Mouse (Mus musculus) R1 (cell line): ENCODE results near the gene Ccr5.
"Not testable (repeated sequence)": the region's sequence is repeated elsewhere in the genome, so short reads cannot be mapped to it uniquely, and the experiment has no call there.

Experiments
- DNase-seq: peaks from one replicate; pipeline ENCODE4 v3.0.0-alpha.2; 2018; ENCODE audit warnings: low read depth, low spot score

Gene Ccr5

DNA sequence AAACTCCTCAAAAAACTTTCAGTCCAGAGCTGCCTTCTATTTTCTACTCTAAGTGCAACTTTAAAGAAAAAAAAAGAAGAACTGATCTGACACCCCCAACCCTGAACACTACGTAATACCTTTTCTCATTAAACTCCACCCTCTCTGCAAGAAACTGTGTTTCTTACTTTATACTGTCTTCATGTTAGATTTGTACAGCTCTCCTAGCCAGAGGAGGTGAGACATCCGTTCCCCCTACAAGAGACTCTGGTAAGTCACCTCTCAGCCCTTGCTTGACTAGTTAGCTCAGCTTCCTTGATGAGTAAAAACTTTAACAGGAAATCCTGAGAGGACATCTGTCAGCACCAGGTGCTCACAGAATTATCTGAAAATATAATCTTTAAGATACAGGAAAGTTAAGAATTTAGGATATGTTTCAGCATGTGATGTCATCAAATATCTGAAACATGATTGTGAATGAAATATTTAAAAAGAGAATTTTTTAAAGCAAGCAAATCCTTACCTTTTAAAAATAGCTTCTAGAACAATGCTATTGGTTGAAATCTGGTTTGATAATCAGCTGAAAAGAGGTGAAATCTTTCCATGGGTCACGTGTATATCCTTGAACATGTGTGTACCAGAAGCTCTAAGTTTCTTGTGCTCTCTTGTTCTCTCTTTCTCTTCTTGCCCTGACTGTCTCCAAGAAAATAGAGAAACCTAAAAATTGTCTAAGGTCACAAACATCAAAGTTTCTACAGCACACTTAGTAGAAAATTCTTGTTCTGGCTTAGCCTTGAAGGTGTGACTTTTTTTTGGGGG lies at the start of gene Ccr5:
Gene Ccr5, plus strand, starts transcription at position 157 of the 798 bp plus-strand sequence.
- no peak for DNase-seq

DNA sequence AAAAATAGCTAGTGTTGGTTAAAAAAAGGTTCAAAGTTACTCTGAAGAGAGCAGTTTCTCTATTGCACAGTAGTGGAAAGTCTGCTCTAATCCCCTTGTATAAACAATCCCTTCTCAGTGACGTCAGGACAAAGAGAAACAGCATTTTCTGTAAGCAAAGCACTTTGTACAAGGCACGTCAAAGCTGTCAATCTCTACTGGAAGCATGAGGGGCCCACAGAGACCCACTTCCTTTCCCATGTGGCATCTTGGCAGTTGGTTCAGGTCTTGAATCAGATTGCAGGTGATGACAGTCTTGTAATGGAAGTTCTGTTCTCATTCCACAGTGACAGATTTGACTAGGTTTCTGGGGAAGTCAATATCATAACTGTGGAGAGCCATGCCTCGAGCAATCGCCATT lies 41.5 kb upstream of the Ccr5 start:
- no peak for DNase-seq

DNA sequence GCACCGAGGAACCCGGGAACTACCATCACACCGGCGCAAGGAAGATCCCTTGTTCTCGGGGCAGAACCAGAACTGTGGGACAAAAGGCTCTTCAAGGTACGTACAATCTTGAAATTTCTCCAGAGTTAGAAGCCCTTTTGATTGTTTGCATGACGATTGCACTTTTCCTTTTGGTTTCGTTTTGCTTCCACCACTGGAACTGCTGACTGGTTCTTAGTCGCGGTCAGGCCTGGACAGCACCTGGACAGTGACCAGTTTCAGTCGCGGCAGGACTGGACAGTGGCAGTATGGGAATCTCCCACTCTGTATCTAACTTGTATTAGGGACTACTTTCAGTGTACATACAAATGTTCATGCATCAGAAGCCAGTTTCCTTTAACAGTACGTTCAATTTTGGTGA lies 40.9 kb upstream of the Ccr5 start:
- DNase-seq, result not testable (repeated sequence)

DNA sequence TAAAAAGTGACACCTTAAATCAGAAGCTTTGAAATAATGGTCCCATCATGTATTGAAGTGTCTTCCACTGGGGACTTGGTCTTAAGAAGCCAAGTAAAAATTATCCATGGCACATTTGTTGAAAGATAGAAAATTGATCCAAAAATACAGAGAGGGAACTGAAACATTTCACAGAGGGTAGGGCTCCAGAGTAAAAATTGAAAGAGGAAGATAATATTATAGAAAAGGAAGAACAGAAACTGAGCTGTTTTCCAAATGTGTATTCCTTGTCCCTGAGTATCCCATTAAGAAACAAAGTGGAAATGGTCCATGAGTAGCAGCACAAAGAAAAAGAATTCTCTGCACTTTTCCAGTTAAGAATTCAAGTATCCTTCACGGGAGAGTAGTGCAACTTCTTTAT lies 30.9 kb upstream of the Ccr5 start:
- no peak for DNase-seq

DNA sequence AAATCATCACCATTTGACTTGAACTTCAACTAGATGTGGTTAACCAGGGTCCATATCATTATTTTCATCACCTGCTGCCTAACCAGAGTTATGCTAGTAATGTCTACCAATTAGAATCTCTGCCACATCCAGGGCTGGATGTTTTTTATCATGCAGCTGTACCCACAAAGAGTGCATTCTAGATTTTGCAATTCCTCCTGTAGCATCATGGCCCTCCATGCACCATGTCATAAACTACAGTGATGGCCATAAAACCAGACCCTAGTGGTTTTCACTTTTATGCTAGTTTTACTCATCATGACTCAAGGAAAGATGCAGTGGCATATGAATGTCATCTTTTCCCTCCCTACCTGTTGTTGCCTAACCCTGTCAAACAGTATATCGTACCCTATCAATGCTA lies 22.2 kb upstream of the Ccr5 start:
- DNase-seq, result no peak

DNA sequence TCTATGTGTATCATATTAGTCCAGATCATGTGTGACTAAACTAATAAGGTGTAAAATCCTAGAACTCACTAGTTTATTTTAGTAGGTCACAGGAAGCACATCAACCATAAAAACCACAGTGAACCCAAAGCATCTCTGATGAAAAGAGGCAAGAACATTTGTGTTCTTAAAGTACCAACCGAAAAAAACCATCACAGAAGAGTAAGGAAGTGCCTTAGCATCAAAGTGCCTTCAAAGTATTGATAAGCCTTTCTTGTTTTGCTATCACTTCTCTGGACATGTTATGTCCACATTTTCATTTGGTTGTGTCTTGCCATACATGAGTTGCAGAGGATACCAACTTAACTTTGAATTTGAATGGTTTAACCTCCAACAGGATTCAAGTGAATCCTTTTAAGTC lies 21.0 kb upstream of the Ccr5 start:
- no peak for DNase-seq

DNA sequence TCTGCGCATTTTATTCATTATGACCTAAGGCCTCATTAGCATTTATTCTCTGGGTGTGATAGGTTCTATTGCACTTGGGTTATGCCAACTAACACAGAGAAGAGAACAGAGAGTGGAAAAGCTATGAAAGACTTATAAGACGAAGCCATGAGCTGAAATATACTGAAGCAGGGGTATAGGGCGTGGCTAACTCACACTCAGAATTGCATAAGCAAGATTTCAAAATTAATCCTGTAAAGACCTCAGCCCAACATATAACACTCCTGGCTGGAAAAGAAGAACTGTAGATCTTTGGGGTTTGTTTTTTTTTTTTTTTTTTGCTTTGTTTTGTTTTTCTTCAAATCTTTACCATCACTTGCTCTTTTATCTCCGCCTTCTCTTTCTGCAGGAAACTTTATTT lies 19.6 kb upstream of the Ccr5 start, which contains the start of gene Ccr2:
Gene Ccr2, plus strand, starts transcription at position 228 of the 400 bp plus-strand sequence.
- DNase-seq, result no peak

DNA sequence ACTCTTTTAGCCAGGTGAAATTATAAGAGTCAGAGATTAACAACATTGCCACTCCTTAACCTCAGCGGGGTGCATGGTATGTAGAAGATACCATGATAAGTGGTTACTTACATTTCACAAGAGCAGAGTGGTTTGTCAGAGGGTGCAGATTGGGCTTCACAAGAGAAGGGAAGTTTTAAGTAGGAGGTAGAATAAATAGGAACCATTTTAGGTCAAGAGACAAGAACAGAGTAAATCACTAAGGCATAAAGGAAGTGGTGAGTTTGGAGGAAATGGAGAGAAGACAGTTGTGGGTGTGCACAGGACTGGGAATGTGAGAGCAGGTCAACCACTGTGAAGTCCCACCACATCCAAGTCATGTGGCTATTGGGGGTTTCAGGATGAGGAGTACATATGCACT lies 18.1 kb upstream of the Ccr5 start:
- no peak for DNase-seq

DNA sequence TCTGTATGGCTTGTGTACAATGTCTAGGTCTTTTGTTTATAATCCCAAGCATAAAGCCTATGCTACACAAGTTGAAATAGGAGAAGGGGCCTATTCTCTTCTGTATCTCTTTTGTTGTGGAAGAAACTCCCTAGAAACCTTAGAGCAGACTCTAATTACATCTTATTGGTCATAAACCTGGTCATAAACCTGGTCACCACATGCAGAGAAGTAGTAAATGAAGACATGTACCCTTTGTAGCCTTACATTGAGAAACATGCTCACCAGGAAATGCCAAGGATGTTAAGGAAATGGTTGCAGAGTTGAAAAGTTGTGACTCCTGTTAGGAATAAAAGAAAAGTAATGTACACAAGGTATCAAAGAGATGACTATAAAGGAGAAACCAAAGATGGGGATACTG lies 16.1 kb upstream of the Ccr5 start:
- no peak for DNase-seq

DNA sequence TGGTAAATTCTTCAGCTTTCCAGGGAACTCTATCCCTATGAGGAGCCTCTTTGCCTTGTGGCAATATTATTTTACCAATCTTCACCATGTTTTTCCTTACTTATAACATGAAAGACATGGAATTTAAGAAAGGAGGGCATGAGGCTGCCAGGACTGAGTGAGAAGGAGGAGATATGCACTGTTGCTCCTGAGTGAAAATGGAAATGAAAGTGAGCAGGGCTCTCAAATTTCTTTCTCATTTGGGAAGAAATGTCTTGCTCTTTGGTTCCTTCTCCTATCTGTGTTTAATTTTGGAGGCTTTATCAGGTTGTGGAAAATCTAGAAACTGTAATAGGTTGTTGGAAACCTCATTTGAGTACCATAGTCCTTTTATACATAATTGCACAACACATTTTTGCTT lies 14.1 kb upstream of the Ccr5 start:
- DNase-seq, result no peak

DNA sequence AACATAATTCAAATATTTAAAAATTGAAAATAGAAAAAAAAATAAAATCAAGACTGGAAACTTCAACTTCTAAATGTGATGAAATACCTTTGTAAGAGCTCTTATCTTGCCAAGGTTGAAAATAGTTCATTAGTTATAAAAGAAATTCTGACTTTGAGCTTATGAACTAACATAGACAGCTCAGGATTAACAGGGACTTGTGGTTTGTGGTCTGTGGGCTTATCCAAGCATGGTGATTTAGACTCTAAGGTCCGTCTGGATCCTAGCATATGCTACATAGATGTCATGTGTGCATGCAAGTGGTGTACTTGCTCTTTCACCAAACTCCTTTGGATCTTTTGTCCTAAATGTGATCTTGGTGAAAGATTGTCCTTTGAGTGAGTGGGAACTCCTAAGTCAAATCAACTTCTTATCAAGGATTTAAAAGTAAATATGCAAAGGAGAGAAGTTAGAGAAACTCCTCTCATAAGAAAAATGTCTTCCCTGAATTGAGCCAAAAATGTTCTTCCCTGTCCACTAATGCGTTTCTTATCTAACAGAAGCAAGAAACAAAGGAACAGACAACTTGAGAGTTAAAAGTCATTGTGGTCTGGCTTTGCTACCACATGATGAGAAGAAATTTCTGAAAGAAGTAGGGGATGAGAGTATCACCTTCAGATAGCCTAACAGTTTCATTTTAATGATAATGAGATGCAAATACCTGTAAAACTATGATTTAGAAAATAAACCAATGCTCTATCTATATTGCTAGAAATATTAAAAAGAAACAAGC lies 12.8 kb upstream of the Ccr5 start:
- DNase-seq, result no peak

DNA sequence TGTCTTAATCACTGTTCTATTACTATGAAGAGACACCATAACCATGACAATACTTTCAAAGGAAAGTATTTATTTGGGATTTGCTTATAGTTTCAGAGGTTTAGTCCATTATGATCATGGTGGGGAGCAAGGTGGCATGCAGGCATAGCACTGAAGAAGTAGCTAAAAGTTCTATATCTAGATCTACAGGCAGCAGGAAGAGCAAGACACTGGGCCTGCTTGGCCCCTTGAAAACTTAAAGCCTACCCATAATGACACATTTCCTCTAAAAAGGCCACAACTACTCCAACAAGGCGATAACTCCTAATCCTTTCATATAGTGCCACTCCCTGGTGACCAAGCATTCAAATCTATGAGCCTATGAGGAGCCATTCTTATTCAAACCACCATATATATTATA lies 9.3 kb upstream of the Ccr5 start:
- no peak for DNase-seq

DNA sequence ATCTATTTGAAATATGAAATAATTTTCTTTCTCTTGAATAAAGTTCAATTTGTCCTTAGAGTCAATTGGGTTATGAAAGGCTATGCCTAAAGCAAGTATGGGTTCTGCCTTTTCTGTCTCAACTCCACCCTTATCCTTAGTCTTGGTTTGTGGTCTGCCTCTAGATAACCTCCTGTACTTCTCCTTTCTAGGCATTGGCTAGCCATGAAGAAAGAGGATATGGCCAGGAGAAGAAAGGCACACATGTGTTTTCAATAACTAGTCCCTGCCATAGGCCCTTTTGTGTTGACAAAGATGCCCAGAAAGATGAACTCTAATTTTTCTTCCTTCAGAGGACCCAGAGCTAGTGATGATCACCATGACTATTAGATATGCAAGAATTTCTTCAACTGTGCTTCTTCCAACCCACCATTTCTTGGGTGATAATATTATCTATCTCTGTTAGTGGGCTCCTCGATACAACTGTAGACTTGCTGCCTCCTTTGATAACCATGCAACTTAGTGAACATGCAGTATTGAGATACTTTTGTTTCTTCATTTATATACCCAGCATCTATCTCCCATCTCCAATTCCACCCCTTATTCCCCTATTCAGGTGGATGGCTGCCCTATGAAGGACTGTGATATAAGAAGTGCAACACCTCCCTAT lies 8.6 kb upstream of the Ccr5 start:
- DNase-seq, result no peak

DNA sequence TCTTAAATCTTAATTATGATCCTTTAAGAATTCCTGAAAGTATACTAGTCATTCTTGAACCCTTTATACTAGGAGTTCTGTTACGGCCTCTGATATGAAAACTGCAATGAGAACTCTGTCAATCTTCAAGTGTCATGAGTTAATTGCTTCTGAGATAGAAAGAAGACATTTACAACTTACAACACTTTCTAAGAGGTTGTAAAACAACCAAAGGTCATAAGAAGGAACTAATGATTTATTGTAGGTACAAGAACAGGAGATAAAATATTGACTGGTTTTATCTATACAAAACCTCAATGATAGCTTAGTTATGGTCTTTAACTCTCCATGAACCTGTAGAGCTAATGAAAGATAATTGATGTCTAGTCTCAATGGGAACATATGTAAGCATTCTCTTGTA lies 7.6 kb upstream of the Ccr5 start:
- DNase-seq, result no peak

DNA sequence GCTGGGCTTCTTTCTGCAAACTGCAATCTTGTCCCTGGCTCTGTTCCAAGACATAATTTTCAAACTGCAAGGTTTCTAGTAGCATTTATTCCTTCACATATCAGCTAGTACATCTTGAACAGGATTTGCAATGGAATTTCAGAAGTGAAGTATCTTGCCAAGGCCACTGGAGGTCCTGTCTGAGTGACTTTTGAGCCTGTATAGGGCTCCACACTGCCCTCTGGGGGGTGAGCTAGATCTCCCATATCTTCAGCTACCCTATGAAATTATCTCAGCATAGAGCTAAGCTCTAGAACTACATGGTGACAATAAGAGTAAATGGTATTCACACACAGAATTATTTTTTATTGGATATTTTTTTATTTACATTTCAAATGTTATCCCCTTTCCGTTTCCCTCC lies 2.9 kb upstream of the Ccr5 start:
- peak; percentile 16 for DNase-seq

DNA sequence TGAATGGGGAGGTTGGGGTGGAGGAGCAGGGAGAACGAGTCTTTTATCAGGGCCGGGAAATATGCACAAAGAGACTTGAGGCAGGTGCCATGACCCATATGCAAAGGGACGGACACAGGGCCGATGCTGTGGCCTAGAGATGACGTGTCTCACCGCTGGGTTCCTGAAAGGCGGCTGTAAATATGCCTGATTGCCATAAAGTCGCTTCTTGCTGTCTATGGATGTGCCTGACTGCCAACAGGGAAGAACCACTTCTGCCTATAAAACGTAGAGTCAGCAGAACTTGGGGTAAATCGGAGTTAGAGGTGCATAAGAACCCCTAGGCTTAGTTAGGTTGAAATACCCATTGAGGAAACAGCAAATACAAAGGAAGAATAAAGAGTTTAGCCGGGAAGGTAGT lies 4.2 kb downstream of the Ccr5 start:
- peak; percentile 18 for DNase-seq

DNA sequence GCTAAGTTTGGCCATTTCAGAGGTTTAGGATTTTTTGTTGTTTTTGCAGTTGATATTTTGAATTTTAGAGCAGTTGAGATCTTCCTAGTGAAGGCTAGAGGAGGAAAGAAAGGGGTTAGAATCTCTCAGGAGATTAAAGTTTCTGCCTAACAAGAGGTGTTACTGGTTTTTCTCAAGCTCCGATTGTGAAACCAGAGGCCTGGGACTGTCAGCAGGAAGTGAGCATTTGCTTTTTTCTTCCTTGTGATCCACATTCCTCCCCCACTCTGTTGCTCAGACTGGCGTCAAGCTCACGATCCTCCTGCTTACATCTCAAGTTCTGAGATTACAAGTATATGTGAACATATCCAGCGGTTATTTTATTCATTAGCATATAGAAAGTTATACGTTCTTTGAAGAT lies 5.0 kb downstream of the Ccr5 start:
- no peak for DNase-seq

DNA sequence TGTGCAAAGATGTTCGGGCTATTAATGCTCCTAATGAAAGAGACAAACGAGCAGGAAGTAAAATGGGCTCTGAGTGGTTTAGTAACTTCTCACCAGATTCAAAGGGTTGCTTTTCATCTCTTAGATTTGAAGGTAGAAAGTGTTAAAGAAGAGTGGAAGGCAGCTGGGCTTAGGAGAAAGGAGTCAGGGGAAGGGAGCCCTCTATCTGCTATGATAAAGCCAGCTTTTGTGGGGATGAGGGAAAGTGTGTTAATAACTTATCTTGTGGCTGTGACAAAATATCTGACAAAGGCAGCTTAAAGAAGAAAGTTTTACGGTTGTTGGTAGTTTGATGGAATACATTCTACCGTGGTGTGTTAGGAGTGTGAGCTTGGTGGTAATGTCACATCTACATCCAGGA lies 6.1 kb downstream of the Ccr5 start:
- no peak for DNase-seq

DNA sequence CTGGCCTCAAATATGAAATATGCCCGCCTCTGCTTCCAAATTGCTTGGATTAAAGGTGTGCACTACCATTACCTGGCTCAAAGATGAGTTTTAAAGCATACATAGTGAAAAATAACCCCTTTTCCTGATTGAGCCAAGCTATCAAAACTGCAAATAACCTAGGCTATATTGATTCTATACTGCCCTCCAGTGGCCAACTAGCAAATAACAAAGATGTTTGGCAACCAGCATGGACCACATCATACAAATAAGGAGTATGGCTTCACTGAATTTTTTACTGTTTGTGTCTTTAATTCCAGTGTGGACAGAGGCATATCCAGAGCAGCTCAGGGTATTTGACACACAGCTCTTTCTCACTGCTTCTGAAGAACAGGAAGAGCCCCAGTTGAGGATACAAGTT lies 7.0 kb downstream of the Ccr5 start:
- peak; percentile 33 for DNase-seq

DNA sequence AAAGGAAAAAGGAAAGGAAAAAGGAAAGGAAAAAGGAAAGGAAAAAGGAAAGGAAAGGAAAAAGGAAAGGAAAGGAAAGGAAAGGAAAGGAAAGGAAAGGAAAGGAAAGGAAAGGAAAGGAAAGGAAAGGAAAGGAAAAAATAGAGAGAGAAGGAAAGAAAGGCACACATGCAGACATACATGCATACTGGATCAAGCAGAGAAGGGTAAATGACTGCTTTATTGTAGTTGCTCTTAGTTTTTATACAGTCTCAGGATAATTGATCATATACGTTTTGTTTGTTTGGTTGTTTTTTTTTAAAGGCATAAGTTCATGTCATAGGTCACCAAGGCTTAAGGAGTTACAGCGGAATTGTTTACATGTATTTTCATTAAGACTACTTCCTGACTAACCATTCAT lies 11.6 kb downstream of the Ccr5 start:
- DNase-seq, result not testable (repeated sequence)

DNA sequence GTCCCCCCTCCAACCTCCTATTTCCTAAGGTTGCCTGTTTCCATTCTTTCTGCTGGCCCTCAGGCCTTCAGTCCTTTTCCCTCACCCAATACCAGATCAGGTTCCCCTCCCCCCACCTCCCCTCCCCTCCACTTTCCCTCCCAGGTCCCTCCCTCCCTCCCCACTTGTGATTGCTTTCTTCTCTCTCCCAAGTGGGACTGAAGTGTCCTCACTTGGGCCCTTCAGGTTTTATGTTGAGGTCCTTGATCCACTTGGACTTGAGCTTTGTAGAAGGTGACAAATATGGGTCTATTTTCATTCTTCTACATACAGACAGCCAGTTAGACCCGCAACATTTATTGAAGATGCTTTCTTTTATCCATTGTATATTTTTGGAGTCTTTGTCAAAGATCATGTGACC lies 13.6 kb downstream of the Ccr5 start:
- DNase-seq, result not testable (repeated sequence)

DNA sequence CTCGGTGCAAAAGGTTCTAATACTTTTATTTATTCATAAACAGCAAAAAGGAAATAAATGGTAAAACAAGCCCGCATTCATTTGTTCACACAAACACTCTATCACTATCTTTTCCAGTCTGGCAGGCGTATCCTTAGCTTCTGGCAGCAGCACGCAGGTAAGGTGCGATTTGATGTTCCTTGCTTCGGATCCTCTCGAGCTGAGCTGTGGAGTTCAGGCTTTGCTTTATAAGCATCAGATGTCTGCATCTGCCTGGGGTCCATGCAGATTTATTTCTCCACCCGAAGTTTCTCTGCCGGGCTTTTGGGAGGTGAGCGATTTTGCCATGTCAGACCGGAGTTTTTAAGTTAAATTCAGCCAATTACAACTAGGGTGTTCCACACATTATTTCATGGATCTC lies 16.3 kb downstream of the Ccr5 start:
- no peak for DNase-seq
